Mouse (Mus musculus) brain, embryonic 14.5 days (tissue): ENCODE data around the gene Lcat.

Source experiments
- CTCF ChIP-seq: fragments of 200-500 bp; IDR thresholded peaks from 2 replicates; pipeline ENCODE4 v1.5.1; 2012; ENCODE audit warnings: inconsistent platforms, mild to moderate bottlenecking, moderate library complexity, borderline replicate concordance; ENCODE audit not compliant: insufficient read depth, insufficient read length; ENCODE audit errors: extremely low read depth
- POLR2A ChIP-seq: fragments of 200-500 bp; IDR thresholded peaks from 2 replicates; pipeline ENCODE4 v1.6.1; 2012; ENCODE audit warnings: mild to moderate bottlenecking, inconsistent platforms, borderline replicate concordance; ENCODE audit not compliant: poor library complexity, insufficient read depth, insufficient read length, severe bottlenecking; ENCODE audit errors: extremely low read depth

- TF ChIP-seq POLR2A (no peak), CTCF (no peak)
Observed at GRCm38 (mm10) chr8:105935863-105936603, 7.1 kb downstream of the Lcat start.
